Mouse (Mus musculus) bone marrow macrophage, adult 2 months (primary cell): ENCODE results near the gene Smim14.

ENCODE experiments used
- CTCF ChIP-seq: IDR thresholded peaks from 2 replicates; pipeline ENCODE4 v1.5.1; 2012; ENCODE audit warnings: low read depth, mild to moderate bottlenecking, low read length, moderate library complexity
- POLR2A ChIP-seq: IDR thresholded peaks from 2 replicates; pipeline ENCODE4 v1.6.1; 2012; ENCODE audit warnings: mild to moderate bottlenecking, low read depth, low read length, borderline replicate concordance

DNA sequence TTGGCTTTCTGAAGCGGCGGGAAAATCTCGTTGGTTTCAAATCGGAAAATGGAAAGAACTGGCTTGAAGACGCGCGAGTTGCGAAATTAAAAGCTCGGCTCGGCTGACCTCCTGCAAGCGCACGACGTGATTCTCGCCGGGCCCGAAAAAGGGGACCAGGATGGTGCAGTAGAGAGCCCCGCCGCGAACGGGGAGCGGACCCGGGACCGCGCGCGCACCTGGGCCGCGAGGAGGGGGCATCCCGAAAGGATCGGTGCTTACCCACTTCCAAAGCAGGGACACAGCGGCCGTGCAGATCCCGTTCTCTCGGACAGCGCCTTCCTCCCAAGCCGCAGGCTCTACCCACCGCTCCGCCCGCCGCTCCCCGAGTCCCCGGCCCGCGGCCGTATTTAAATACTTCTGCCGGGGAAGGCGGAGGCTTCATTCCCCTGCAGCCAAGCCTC, 101.6 kb downstream of the Smim14 start:
- TF ChIP-seq CTCF (no peak), POLR2A (peak; percentile 71; the same call in 1 of the 2 replicates)
